Mouse (Mus musculus): ENCODE data around the gene Rtbdn.
"Not testable (repeated sequence)": the region's sequence is repeated elsewhere in the genome, so short reads cannot be mapped to it uniquely, and the experiment has no call there.

The Rtbdn gene

DNA sequence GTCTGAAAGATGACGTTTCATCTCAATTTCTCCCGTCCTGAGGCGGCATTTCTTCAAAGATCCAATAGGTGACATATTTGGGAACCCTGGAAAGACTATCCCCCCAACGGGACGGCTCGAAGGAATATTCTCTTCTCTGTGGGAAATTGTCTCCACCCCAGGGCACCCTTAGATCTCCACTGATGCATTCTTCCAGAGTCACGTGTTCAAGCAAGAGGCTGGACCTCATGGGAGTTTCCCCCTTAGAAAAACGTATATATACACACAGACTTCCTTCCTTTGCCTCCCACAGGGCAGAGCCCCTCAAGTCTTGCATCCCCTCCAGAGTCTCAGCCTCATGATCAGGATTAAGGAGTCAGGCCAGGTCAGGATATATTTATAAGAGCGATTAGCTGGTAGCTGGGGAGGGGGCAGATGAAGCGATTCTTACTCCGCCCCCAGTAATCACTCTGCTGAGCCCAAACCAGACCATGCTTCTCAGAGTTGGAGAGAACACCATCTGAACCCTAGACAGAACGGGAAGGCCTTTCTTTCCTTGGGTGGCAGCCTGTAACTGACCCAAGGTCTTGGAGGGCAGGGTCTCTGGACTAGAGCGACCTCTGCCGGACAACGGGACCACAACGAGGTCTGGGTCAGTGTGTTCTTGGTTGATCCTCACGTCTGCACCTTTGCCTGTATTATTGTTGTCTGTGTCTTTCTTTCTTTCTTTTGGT lies at the start of gene Rtbdn:
Gene Rtbdn (plus strand): TSS at position 464 of the 713 bp plus-strand sequence.
- DNase-seq = no peak

DNA sequence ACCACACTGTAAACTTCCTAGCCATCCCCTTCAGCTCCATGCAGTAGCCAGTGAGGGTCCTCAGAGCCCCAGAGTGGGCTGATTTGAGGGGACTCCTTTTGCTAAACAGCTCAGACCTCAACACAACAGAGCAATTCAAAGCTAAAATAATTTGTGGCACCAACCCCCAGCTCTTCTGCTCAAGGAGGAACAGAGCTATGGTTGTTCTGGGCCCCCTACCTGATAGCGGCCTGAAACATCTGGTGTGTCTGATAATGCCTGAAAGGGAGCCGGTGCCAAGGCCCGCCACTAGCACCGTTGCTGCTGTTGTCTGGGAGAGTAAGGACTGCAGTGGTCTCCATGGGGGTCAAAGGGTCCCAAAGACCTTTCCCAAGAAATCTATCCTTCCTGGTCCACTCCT lies 45.7 kb upstream of the Rtbdn start:
- no peak for DNase-seq

DNA sequence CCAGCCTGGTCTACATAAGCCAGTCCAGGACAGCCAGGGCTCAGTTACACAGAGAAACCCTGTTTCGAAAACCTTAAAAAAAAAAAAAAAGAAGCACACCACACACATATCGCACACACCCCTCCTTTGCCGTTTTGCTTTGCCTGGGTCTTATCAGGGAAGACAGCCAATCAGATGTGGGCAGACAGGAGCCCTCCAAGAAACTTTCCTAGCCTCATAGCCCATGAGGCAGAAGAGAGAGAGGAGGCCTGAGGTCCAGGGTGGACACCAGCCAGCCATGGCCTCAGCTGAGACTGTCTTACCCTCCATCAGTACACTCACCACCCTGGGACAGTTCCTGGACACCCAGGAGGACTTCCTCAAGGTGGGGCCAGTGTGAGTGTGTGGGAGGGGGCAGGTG lies 45.0 kb upstream of the Rtbdn start, which contains the start of gene Klf1:
Gene Klf1 (plus strand): TSS at position 177 of the 400 bp plus-strand sequence.
- no peak for DNase-seq

DNA sequence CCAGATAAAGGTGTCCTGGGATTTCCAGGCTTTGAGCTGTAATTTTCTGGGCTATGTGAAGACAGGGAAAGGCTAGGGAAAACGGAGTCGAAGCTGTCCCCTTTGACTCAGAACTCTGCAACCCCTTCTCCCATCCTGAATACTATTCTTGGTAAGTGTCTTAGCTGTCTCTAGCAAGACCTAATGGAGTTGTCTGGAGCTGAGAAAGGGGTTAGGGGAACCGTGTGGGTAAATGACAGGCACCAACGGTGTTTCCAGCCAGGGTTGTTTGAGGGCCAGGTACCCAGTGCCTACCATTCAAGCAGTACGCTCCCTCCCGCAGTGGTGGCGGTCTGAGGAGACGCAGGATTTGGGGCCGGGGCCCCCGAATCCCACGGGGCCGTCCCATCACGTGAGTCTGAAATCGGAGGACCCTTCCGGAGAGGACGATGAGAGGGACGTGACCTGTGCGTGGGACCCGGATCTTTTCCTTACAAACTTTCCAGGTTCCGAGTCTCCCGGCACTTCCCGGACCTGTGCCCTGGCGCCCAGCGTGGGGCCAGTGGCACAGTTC lies 44.3 kb upstream of the Rtbdn start:
- no peak for DNase-seq

DNA sequence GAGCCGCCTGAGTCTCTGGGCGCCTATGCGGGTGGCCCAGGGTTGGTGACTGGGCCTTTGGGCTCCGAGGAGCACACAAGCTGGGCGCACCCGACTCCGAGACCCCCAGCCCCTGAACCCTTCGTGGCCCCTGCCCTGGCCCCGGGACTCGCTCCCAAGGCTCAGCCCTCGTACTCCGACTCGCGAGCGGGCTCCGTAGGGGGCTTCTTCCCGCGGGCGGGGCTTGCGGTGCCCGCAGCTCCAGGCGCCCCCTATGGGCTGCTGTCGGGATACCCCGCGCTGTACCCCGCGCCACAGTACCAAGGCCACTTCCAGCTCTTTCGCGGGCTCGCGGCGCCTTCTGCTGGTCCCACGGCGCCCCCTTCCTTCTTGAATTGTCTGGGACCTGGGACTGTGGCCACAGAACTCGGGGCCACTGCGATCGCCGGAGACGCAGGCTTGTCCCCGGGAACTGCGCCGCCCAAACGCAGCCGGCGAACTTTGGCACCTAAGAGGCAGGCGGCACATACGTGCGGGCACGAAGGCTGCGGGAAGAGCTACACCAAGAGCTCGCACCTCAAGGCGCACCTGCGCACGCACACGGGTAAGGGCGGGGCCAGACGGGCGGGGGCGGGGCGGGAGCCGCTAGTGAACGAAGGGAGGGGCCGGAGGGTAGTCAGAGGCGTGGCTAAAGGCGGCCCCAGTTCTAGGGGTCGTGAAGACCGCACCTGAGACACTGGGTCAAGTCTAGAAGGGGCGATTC lies 43.7 kb upstream of the Rtbdn start:
- DNase-seq = peak; percentile 96

DNA sequence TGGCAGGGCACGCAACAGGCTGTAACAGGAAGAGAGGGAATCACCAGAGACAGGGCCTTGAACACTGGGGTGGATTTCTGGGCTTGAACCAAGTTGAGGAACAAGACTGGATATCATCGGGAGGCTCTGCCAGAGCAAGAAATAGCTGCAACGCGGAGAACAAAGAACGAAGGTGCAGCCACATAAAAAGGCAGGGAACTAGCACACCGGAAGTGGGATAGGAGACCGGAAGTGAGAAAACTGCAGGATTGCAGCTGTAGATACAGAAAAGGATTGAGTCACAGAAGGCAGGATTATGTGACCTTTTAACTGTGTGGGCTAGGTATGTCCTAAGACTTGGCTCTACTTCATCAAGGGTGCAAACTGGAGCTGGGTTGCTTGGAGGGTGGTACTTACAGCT lies 42.4 kb upstream of the Rtbdn start:
- DNase-seq = no peak

DNA sequence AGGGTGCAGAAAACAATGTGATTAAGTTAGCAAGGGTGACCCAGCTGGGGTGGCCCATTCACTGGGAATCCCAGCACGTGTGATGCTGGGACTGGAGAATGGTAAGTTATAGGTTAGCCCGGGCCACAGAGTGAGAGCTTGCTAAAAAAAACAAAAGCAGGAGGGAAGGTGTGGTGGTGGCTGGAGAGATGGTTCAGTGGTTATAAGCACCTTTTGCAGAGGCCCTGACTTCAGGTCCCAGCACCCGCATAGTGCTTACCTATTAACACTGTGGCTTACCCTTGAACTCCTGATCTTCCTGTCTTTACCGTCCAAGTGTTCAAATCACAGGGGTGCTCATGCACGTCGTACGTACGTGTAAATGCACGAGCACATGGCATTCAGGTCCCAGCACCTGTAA lies 39.8 kb upstream of the Rtbdn start:
- no peak for DNase-seq

DNA sequence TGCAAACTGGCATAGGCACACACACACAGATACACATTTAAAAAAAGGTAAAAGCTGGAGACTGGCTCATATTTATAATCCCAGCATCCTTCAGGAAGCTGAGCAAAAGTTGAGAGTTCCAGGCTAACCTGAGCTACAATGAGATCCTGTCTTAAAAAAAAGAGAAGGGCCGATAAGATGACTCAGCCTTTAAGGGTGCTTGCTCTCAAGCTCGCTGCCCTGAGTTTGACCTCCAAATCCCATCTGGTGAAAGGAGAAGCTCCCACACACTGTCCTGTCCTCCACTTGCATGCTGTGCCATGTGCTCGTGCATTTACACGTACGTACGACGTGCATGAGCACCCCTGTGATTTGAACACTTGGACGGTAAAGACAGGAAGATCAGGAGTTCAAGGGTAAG lies 39.3 kb upstream of the Rtbdn start:
- no peak for DNase-seq

DNA sequence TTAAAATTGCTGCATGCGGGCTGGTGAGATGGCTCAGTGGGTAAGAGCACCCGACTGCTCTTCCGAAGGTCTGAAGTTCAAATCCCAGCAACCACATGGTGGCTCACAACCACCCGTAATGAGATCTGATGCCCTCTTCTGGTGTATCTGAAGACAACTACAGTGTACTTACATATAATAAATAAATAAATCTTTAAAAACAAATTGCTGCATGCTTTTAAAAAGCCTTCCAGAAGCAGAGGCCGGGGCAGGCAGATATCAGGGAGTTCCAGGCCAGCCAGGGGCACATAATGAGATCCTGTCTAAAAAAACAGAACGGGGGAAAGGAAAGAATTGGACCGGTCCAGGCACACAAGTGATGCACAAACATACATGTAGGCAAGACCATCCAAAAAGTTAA lies 38.8 kb upstream of the Rtbdn start:
- not testable (repeated sequence) for DNase-seq

DNA sequence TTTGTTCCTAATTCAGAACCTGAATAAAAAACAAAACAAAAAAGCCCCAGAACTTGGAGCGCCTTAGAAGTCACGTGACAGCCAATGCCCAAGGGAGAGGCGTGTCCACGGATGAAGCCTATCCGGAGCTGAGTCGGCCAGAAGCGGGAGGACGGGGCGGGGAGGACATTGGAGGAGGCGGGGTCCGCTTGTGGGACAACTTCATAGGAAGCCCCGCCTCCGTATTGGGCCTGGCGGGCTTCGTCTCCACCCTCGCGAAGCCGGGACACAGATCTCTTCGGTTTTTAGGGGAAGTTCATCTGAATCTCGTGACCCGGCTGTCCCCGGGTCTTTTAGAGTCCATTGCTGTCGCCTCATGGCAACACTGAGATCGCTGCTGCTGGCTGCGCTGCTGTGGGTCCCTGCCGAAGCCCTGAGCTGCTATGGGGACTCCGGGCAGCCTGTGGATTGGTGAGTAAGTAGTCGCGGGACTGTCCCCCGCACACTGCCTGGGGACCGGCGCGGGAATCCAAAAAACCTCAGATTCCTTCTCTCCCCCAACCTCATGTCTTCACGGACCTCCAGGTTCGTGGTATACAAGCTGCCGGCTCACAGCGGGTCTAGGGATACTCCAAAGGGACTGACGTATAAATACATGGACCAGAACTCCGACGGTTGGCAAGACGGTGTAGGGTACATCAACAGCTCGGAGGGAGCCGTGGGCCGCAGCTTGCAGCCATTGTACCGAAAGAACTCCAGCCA lies 38.2 kb upstream of the Rtbdn start, which contains the start of gene Dnase2a:
Gene Dnase2a (plus strand): TSS at position 140 of the 741 bp plus-strand sequence.
- DNase-seq = peak; percentile 95

DNA sequence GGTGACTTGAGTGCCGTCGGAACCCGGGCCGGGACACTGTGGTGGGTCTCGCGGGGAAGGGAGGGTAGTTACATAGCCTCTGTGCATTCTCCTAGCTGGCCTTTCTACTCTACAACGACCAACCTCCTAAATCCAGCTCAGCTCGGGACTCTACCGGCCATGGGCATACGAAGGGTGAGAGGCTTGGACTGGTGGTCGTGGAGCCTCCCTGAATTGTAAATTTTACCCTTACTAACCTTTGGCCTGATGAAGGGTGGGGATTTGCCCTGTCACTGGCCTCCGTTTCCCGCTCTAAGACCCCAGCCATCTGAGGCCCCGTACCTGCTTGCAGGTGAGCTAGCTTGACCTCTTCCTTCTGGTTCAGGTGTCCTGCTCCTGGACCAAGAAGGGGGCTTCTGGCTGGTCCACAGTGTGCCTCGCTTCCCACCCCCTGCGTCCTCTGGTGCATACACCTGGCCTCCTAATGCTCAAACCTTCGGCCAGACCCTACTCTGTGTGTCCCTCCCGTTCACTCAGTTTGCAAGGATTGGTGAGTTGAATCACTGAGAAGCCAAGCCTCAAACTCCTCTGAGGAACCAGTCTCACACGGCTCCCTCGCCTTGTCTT lies 37.5 kb upstream of the Rtbdn start:
- no peak for DNase-seq

DNA sequence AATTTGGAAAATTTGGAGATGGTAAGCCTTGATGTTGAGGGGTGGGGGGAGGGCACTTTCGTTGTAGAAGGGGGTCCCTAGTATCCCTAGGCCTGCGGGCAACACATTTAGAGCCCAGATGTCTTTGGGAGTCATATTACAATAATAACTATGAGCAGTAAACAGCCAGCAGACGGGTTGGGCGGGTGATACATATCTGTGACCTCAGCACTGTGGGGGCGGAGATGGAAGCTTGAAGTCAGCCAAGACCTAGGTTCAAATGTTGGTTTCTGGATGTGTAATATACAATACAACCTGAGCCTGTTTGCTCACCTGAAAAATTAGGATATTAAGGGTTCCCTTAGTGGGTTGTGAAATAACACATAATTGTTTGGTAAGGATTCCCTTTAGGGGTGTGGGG lies 36.8 kb upstream of the Rtbdn start:
- no peak for DNase-seq

DNA sequence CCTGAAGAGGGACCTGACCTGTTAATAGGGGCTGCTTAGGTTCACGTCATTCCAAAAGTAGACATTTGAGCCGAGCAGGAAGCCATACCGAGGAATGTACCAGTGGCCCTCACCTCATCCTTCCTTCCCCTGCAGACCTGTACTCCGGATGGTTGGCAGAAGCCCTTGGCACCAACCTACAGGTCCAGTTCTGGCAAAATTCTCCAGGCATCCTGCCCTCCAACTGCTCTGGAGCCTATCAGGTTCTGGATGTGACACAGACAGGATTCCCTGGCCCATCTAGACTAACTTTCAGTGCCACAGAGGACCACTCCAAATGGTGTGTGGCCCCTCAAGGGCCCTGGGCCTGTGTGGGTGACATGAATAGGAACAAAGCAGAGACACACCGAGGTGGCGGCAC lies 36.2 kb upstream of the Rtbdn start:
- DNase-seq = no peak

DNA sequence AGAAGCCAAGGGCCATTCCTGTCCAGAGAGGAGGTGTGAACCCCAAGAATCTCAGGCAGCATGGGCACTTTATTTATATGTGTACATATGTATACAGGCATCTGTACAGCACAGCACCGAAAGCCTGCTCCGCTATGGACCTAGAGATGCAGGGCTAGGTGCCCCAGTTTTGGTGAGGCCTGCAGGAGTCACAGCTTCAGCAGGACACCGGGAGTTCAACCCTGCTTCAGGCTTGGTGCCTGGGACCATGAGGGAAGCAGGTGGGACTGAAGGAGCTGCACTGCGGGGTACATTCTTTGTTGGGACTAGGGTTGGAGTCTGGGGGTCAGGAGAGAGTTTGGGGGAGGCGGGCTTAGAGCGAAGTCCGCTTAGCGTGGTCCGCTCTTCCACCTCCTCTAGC lies 34.9 kb upstream of the Rtbdn start:
- no peak for DNase-seq

DNA sequence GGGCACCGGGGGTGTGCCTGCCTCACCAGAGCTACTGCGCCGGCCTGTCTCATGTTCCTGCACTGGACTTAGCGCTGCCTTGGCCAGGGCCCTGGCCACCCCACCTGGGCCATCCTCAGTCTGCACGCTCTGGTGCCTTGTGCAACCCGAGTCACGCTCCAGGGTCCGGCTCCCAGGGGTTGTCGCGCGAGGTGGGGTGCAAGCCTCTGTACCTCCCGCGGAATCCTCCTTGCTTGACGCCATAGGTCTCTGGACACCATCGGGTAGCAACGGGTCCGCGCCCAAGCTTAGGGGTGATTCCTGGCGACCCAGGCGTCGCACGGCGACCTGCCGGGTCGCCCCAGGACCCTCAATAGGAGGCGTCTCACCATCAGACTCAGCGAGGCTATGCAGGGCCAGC lies 34.4 kb upstream of the Rtbdn start:
- DNase-seq = no peak

DNA sequence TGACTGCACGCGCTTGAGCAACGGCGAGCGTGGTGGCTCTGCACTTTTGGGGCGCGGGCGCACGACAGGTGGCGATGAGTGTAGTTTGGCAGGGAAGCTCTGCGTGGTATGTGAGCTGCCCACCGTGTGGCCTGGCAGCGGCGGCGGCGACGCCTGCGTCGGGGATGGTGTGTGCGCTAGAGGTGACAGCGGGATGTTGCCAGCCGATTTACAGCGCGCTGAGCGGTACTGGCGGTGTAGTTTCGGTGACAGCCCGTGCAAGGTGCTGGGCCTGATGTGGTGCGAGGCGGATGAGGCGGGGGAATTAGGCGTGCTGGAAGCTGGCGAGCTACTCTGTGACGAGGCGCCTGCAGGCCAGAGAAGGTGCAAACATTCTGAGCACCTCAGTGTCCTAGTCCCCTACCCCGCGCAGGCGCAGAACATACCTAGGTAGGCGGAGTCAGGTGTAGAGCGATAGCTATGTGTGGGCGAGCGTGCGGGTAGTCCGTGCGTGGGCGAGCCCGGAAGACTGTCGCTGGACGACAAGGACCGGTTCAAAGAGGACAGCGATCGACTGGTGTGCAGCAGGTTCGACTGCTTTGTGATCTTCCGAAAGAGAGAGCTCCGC lies 33.8 kb upstream of the Rtbdn start:
- peak; percentile 73 for DNase-seq

DNA sequence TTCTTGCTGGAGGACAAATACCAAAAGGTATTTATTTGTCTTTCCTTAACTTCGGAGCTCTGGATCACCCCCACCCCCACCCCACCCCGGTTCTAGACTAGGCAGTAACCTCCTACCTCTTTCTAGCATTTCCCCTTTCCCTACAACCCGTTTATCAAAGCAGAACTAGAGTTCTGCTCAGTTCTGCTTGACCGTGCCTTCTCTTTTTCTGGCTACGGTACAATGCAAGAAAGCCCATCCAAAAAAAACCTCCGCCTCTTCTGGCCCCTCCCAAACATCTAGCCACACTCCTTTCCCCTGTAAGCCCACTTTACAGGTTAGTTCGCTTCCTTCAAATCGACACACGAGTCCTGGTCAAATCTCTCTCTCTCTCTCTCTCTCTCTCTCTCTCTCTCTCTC lies 33.3 kb upstream of the Rtbdn start:
- DNase-seq = no peak

DNA sequence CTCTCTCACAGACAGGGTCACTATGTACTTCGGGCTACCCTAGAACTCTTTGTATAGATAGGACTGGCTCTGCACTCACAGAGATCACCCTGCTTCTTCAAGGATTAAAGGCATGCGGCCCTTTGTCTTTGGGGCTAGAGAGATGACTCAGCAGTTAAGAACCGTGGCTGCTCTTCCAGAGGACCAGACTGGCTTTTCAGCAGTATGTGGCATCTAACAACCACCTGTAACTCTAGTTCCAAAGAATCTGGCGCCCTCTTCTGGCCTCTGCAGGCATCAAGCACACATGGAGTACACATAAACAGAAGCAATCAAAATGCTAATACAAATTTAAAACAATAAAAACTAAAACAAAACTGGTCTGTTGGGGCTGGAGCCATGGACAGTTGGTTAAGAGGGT lies 32.8 kb upstream of the Rtbdn start:
- DNase-seq = peak; percentile 37

DNA sequence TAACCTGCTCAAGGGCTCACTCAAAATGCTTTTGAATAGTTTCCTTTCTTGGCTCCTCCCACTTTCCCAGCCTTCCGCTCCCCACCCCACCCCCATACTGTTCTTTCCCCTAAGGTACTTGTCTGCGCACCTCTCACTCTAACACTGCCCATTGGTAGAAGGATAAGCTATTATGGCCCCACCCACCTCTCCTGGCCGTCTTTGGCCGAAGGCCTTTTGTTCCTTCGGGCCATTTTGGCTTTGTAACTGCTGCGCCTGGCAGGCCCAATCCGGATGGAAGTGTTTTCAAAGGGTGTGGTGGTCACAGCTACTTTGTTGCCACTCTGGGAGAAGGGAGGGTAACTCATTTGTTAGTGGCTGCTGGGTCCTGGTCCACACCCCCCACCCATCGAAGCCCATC lies 31.5 kb upstream of the Rtbdn start:
- DNase-seq = no peak

DNA sequence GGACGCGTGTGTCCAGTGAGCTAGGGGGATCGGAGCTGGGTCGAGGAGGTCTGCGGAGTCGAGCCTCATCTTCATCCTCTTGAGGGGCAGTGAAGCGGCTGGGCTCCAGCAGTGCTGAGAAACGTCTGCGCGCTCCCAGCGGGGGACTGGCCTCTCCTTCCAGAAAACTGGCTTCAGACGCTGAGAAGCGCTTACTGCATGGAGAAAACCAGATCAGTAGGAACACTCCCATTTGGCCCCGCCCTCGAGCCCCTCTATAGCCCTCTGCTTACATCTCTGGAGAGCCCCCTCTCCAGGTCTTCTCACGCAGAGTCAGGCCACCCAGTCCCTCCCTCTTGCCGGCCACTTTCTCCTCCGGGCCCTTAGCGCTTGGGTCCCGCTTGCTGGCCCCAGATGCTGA lies 29.0 kb upstream of the Rtbdn start:
- no peak for DNase-seq

DNA sequence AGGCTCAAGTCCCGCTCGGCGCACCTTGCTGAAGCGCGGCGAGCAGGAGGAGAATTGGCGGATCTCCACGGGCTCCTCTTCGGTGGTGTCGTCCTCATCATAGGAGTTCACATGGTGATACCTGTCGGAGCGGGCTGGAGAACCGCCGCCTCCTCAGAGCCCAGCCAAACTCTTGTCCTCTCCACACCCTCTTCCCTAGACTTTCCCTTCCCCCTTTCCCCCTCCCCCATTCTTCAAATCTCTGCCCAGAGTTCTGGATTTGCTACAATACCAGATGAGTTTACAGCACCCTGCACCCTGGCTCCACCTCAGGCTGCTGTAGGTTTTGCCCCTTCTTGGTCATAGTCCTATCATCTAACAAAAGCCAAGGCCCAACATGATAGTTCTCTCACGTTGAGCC lies 28.1 kb upstream of the Rtbdn start:
- DNase-seq = no peak

DNA sequence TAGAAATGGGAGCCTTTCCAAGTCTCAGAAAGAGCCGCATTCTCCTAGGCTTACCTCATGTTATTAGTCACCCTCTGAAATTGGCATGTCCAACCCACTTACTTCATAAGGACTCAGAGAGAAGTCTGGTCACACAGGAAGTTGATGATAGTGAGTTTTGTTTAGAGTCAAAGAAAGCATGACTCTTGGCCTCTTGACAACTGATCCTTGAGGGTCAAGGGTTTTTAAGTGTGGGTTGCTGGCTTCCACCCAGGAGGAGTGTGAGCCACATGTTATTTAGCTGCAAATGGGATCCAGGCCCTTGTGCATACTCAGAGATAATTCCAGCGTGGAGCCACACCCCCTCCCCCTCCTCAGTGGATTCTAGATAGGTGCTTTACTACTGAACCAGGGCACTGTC lies 25.2 kb upstream of the Rtbdn start:
- DNase-seq = peak; percentile 67

DNA sequence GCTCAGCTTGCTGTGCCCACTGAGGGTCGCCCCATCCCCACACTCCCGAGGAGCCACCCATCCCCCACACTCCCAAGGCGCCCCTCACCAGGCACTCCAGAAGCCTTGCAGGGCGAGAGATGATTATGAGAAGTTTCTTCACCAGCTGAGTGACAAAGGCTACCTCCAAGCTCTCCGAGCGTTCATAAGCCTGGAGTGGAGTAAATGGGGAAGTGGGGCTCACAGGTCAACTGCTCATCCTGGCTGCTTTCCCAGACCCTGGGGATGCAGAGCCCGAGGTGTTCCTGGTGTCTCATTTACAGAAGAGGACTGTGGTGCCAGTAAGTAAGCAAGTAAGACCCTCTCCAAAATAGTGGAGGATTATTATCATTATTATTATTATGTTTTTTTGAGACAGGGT lies 21.2 kb upstream of the Rtbdn start:
- no peak for DNase-seq

All from lung, postnatal 14 days (tissue).